8 mouse cellular contexts compared by ENCODE assay signal in the genomic region with DNA sequence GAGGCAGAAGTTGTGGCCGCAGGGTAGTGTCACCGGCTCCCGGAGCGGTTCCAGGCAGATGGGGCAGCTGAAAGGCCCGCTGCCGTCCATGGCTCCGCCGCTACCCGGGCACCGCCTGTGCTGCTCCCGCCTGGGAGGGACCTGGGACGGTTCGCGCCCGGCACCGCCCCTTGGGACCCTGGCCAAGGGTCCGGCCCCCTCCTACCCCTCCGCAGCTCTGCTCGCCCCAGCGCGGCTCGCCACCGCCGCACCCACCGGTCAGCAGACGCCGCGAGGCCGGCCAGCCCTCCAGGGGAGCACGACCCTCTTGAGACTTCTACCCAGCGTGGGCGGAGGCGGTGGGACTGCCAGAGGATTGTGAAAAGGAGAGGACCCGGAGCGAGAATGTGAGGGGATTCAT. TPM values are rescaled to one million over a fixed set of nuclear protein-coding genes. Genes with fewer than 3 reads are reported as not detected.
DNase-seq lines count a peak whose midpoint lies in the region; ATAC-seq and TF ChIP-seq lines count a peak whose summit lies in the region.

No protein-coding gene starts in this region.

- H3K4me3 ChIP-seq in embryonic facial prominence, embryonic 13.5 days: peak overlapping the region; percentile 50
- H3K4me3 ChIP-seq in heart, embryonic 13.5 days: peak overlapping the region; percentile 80
- peak overlapping the region; percentile 61 for H3K4me3 ChIP-seq in kidney, embryonic 16.5 days (ENCODE audit: low read length)

- no peak for TF ChIP-seq CTCF in Patski (IDR thresholded peaks at IDR 0.05)

- POLR2A ChIA-PET in Patski (lab: Charles Lee): interaction anchor here (1.0 to 2.3 kb wide), 5 partner anchors 10 to 88 kb away, joined by 3 to 12 read pairs (median 5); no protein-coding TSS in a partner anchor

- no peak for DNase-seq in Patski (ENCODE audit: low read depth, low spot score)
- peak; percentile 83 for DNase-seq in lung, postnatal 14 days
- DNase-seq in testis, postnatal 10 days (ENCODE audit: low spot score): peak; percentile 95
- DNase-seq in thymus, postnatal 10 days (ENCODE audit: low spot score in 2 of 2): no peak
- no peak for DNase-seq in T-cell, adult 2 months (ENCODE audit: low spot score)

- 1% methylated on average over 33 of the region's 35 CpGs for WGBS in embryonic facial prominence, embryonic 13.5 days
- WGBS in heart, embryonic 13.5 days: under 1% methylated on average over 35 of the region's 35 CpGs
- WGBS in kidney, embryonic 16.5 days: under 1% methylated on average over 35 of the region's 35 CpGs

- CTCF ChIA-PET in Patski (lab: Charles Lee): interaction anchor here (1.0 to 2.9 kb wide), 3 partner anchors 11 to 19 kb away, joined by 4 to 18 read pairs (median 4); a partner anchor contains a TSS

- no peaks in the 10 kb centered on the region for H3K36me3 ChIP-seq in embryonic facial prominence, embryonic 13.5 days
- peaks cover 26% of the 10 kb centered on the region for H3K36me3 ChIP-seq in heart, embryonic 13.5 days
- no peaks in the 10 kb centered on the region for H3K36me3 ChIP-seq in kidney, embryonic 16.5 days (ENCODE audit: insufficient read depth, low read length)

- H3K9me3 ChIP-seq in embryonic facial prominence, embryonic 13.5 days: no peaks in the 10 kb centered on the region
- H3K9me3 ChIP-seq in heart, embryonic 13.5 days: no peaks in the 10 kb centered on the region
- H3K9me3 ChIP-seq in kidney, embryonic 16.5 days (ENCODE audit: low read length): no peaks in the 10 kb centered on the region

- no peak overlapping the region for H3K27ac ChIP-seq in embryonic facial prominence, embryonic 13.5 days
- H3K27ac ChIP-seq in heart, embryonic 13.5 days (replicated peaks): peak overlapping the region; percentile 97
- H3K27ac ChIP-seq in kidney, embryonic 16.5 days (ENCODE audit: low read length): 0 out of 2 replicates have a peak overlapping the region, but pooled peaks have one; percentile 34

- peak overlapping the region; percentile 82 for H3K4me2 ChIP-seq in embryonic facial prominence, embryonic 13.5 days
- H3K4me2 ChIP-seq in heart, embryonic 13.5 days: peak overlapping the region; percentile 76
- H3K4me2 ChIP-seq in kidney, embryonic 16.5 days (replicated peaks; ENCODE audit: low read depth, low read length): peak overlapping the region; percentile 71

- in situ Hi-C loops in Patski (cut with MboI; ENCODE audit: low pct_unique_long_range_greater_than_20kb): no loop called here

- H3K4me1 ChIP-seq in embryonic facial prominence, embryonic 13.5 days: peaks cover 49% of the 10 kb centered on the region
- H3K4me1 ChIP-seq in heart, embryonic 13.5 days: peaks cover 58% of the 10 kb centered on the region
- H3K4me1 ChIP-seq in kidney, embryonic 16.5 days (ENCODE audit: insufficient read depth, low read length): peaks cover 53% of the 10 kb centered on the region

- peak overlapping the region; percentile 65 for H3K9ac ChIP-seq in embryonic facial prominence, embryonic 13.5 days
- peak overlapping the region; percentile 93 for H3K9ac ChIP-seq in heart, embryonic 13.5 days
- peak overlapping the region; percentile 71 for H3K9ac ChIP-seq in kidney, embryonic 16.5 days (replicated peaks; ENCODE audit: low read length)

- no peaks in the 10 kb centered on the region for H3K27me3 ChIP-seq in Patski
- H3K27me3 ChIP-seq in embryonic facial prominence, embryonic 13.5 days: peaks cover 69% of the 10 kb centered on the region
- peaks cover 36% of the 10 kb centered on the region for H3K27me3 ChIP-seq in heart, embryonic 13.5 days (replicated peaks)
- H3K27me3 ChIP-seq in kidney, embryonic 16.5 days (ENCODE audit: insufficient read depth, low read length): peaks cover 47% of the 10 kb centered on the region

- peak; percentile 55 for ATAC-seq in Patski
- ATAC-seq in embryonic facial prominence, embryonic 13.5 days (ENCODE audit: insufficient number of reproducible peaks, insufficient read depth, low FRiP score, low TSS enrichment, low read depth): no peak
- ATAC-seq in heart, embryonic 13.5 days (ENCODE audit: extremely low read depth, insufficient number of reproducible peaks, low FRiP score, low TSS enrichment): peak; percentile 67; the same call in 1 of the 2 replicates
- peak; percentile 50 for ATAC-seq in kidney, embryonic 16.5 days (ENCODE audit: low FRiP score, low TSS enrichment)

RNA-seq across cellular contexts. Expression of a gene that starts 16.9 kb away (rescaled TPM):
- 76.1 TPM for polyA plus RNA-seq in Patski (2021)
- polyA plus RNA-seq in embryonic facial prominence, embryonic 13.5 days (2015; fragmentation: Nextera tagmentation; extraction: Ambion mirVana): 8.6 and 9.4 TPM in 2 replicates
- polyA plus RNA-seq in heart, embryonic 13.5 days (2015; fragmentation: Nextera tagmentation; extraction: Ambion mirVana): 46.1 and 51.1 TPM in 2 replicates
- 23.9 and 31.2 TPM in 2 replicates for polyA plus RNA-seq in kidney, embryonic 16.5 days (2015; fragmentation: Nextera tagmentation; extraction: Ambion mirVana)

RNA-seq across cellular contexts. Expression of a gene that starts 20.8 kb away (rescaled TPM):
- 10.1 TPM for polyA plus RNA-seq in Patski (2021)
- 2.8 and 3.2 TPM in 2 replicates for polyA plus RNA-seq in embryonic facial prominence, embryonic 13.5 days (2015; fragmentation: Nextera tagmentation; extraction: Ambion mirVana)
- polyA plus RNA-seq in heart, embryonic 13.5 days (2015; fragmentation: Nextera tagmentation; extraction: Ambion mirVana): 4.2 and 4.3 TPM in 2 replicates
- 4.9 and 6.3 TPM in 2 replicates for polyA plus RNA-seq in kidney, embryonic 16.5 days (2015; fragmentation: Nextera tagmentation; extraction: Ambion mirVana)

RNA-seq across cellular contexts. Expression of a gene that starts 23.3 kb away (rescaled TPM):
- 255 TPM for polyA plus RNA-seq in Patski (2021)
- 48.8 and 52.0 TPM in 2 replicates for polyA plus RNA-seq in embryonic facial prominence, embryonic 13.5 days (2015; fragmentation: Nextera tagmentation; extraction: Ambion mirVana)
- polyA plus RNA-seq in heart, embryonic 13.5 days (2015; fragmentation: Nextera tagmentation; extraction: Ambion mirVana): 134 and 138 TPM in 2 replicates
- polyA plus RNA-seq in kidney, embryonic 16.5 days (2015; fragmentation: Nextera tagmentation; extraction: Ambion mirVana): 99.4 and 123 TPM in 2 replicates

RNA-seq across cellular contexts. Expression of a gene that starts 28.5 kb away (rescaled TPM):
- 89.7 TPM for polyA plus RNA-seq in Patski (2021)
- 75.2 and 80.0 TPM in 2 replicates for polyA plus RNA-seq in embryonic facial prominence, embryonic 13.5 days (2015; fragmentation: Nextera tagmentation; extraction: Ambion mirVana)
- 82.4 and 92.2 TPM in 2 replicates for polyA plus RNA-seq in heart, embryonic 13.5 days (2015; fragmentation: Nextera tagmentation; extraction: Ambion mirVana)
- 119 and 120 TPM in 2 replicates for polyA plus RNA-seq in kidney, embryonic 16.5 days (2015; fragmentation: Nextera tagmentation; extraction: Ambion mirVana)

RNA-seq across cellular contexts. Expression of a gene that starts 32.4 kb away (rescaled TPM):
- polyA plus RNA-seq in Patski (2021): 0.33 TPM
- 2.7 and 2.9 TPM in 2 replicates for polyA plus RNA-seq in embryonic facial prominence, embryonic 13.5 days (2015; fragmentation: Nextera tagmentation; extraction: Ambion mirVana)
- polyA plus RNA-seq in heart, embryonic 13.5 days (2015; fragmentation: Nextera tagmentation; extraction: Ambion mirVana): 1.5 and 2.3 TPM in 2 replicates
- polyA plus RNA-seq in kidney, embryonic 16.5 days (2015; fragmentation: Nextera tagmentation; extraction: Ambion mirVana): 1.00 and 1.4 TPM in 2 replicates

Comparison
In these comparisons a context has a peak if more than half of its experiments do, and no peak if none do; other contexts are left out.
1. DNase-seq: peak in lung, postnatal 14 days (single experiment) and testis, postnatal 10 days (single experiment); none in Patski (single experiment), thymus, postnatal 10 days (0 of 2) and T-cell, adult 2 months (single experiment).
2. Peak in every context shown above with its lines, with median percentiles within 50 percentile points of each other: H3K4me2 ChIP-seq, H3K4me3 ChIP-seq and H3K9ac ChIP-seq.